Mouse (Mus musculus): ENCODE measurements at regions not wholly inside any gene's neighbourhood (a gene's known extent, or its start where the extent isn't known, plus 50 kb on each side); places are given as distances from the start of the nearest gene placed in this dataset.

DNA sequence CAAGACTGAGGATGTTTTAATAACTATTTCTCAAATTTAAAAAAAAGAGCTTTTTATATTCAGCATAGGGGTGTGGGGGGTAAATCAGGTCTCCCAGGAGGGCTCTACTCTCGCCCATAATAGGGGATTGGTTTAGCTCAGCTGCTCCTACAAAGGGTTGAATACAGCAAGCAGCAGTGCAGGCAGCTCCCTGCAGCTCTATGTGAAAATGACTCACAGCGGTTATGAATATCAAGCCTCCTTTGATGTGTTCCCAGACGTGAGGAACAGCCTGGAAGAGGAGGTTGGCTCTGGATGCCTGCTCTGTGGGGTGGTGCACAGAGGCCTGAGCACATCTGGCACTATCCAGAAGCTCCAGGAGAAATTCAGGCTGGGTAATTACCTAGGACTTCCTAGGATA is 192.3 kb downstream of the Dad1 start:
- TF ChIP-seq CTCF (IDR thresholded peaks at IDR 0.05; ENCODE audit: low read depth) = no peak
- TF ChIP-seq EP300 (IDR thresholded peaks at IDR 0.05; ENCODE audit: low read depth) = no peak
